8 mouse cellular contexts compared by ENCODE assay signal in the genomic region with DNA sequence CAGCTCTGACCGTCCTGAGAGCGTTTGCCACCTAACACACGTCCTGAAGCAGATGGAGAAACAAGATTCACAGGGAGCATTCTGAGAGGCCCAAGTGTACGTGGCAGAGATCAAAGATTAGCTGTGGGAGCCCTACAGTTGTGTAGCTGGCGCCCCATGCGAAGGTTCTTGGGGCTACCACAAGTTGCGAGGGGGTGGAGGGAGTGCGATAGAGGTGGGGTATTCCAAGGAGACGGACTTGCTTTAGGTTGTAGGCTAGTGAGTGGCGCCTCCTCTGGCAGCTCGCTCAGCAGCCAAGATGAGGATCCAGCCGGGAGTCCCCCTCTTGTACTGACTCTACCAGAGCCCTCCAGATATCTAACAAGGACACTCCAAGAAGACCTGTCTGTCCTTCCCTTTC. TPM values are rescaled to one million over a fixed set of nuclear protein-coding genes. Genes with fewer than 3 reads are reported as not detected.
DNase-seq lines count a peak whose midpoint lies in the region; ATAC-seq and TF ChIP-seq lines count a peak whose summit lies in the region.

No protein-coding gene starts in this region.

- no peak overlapping the region for H3K9ac ChIP-seq in hindbrain, postnatal 0 days (replicated peaks; ENCODE audit: low read length)

- H3K4me3 ChIP-seq in layer of hippocampus, adult 2 months, result no peak overlapping the region
- peak overlapping the region; percentile 40 for H3K4me3 ChIP-seq in hindbrain, postnatal 0 days (ENCODE audit: low read length)

- WGBS in hindbrain, postnatal 0 days, result 4% methylated on average over 12 of the region's 12 CpGs

- ATAC-seq in hindbrain, postnatal 0 days, result no peak

- peak overlapping the region; percentile 65 for H3K4me2 ChIP-seq in hindbrain, postnatal 0 days (ENCODE audit: low read depth, low read length)

- H3K36me3 ChIP-seq in hindbrain, postnatal 0 days (ENCODE audit: insufficient read depth, low read length), result peaks cover 1% of the 10 kb centered on the region; the same call in 1 of the 2 replicates

- peaks cover 17% of the 10 kb centered on the region; the same call in 1 of the 2 replicates for H3K4me1 ChIP-seq in hindbrain, postnatal 0 days (ENCODE audit: insufficient read depth, low read length)

- DNase-seq in layer of hippocampus, adult 2 months (ENCODE audit: low spot score in 2 of 2), result no peak
- DNase-seq in layer of hippocampus, adult 18-20 months (ENCODE audit: low spot score in 2 of 2), result no peak
- DNase-seq in embryo, embryonic 10.5 days (ENCODE audit: low spot score), result peak; percentile 34
- no peak for DNase-seq in hindbrain, postnatal 0 days (ENCODE audit: low spot score)
- peak; percentile 53 for DNase-seq in naive thymus-derived CD4-positive, alpha-beta T cell, adult 2 months (ENCODE audit: low read depth)
- no peak for DNase-seq in urinary bladder, adult 2 months (ENCODE audit: low spot score)
- no peak for DNase-seq in adrenal gland, postnatal 36 days
- DNase-seq in frontal cortex, postnatal 10 days (ENCODE audit: low spot score in 2 of 2), result no peak

- peaks cover 46% of the 10 kb centered on the region for H3K27me3 ChIP-seq in hindbrain, postnatal 0 days (ENCODE audit: insufficient read depth, low read length)

- peak; percentile 51 for TF ChIP-seq CTCF in layer of hippocampus, adult 2 months (conservative IDR thresholded peaks at IDR 0.05)
- TF ChIP-seq CTCF in hindbrain, postnatal 0 days (IDR thresholded peaks at IDR 0.05; ENCODE audit: low read depth), result peak; percentile 49

- H3K27ac ChIP-seq in layer of hippocampus, adult 2 months, result no peak overlapping the region
- H3K27ac ChIP-seq in hindbrain, postnatal 0 days, result no peak overlapping the region

- H3K9me3 ChIP-seq in hindbrain, postnatal 0 days (ENCODE audit: low read length), result no peaks in the 10 kb centered on the region

RNA-seq across cellular contexts. Expression of a gene that starts 0.7 kb away (rescaled TPM):
- total RNA-seq in layer of hippocampus, adult 2 months (2021), result under 1 TPM; 0.23 to 0.32 TPM
- total RNA-seq in layer of hippocampus, adult 18-20 months (2021), result under 1 TPM; 0.30 to 0.52 TPM
- total RNA-seq in hindbrain, postnatal 0 days (2014; rRNA removed), result 1.2 and 2.0 TPM in 2 replicates
- 1.1 and 1.4 TPM in 2 replicates for polyA plus RNA-seq in hindbrain, postnatal 0 days (2015; fragmentation: Nextera tagmentation; extraction: Ambion mirVana)
- 0.04 and 0.11 TPM in 2 replicates for polyA plus RNA-seq in urinary bladder, adult 2 months (2012; rRNA removed)
- not detected for total RNA-seq in adrenal gland, postnatal 36 days (2021)

RNA-seq across cellular contexts. Expression of a gene that starts 5.6 kb away (rescaled TPM):
- total RNA-seq in layer of hippocampus, adult 2 months (2021), result 10 to 100 TPM; 46.2 to 48.3 TPM
- 10 to 100 TPM; 52.0 to 53.6 TPM for total RNA-seq in layer of hippocampus, adult 18-20 months (2021)
- total RNA-seq in hindbrain, postnatal 0 days (2014; rRNA removed), result 102 and 120 TPM in 2 replicates
- polyA plus RNA-seq in hindbrain, postnatal 0 days (2015; fragmentation: Nextera tagmentation; extraction: Ambion mirVana), result 69.4 and 72.1 TPM in 2 replicates
- polyA plus RNA-seq in urinary bladder, adult 2 months (2012; rRNA removed), result 12.8 and 13.0 TPM in 2 replicates
- total RNA-seq in adrenal gland, postnatal 36 days (2021), result 10 to 100 TPM in 1 of 2 experiments, 1 to 10 TPM in 1; 9.9 to 13.9 TPM

RNA-seq across cellular contexts. Expression of a gene that starts 20.2 kb away (rescaled TPM):
- total RNA-seq in layer of hippocampus, adult 2 months (2021), result 1 to 10 TPM; 3.4 to 3.5 TPM
- total RNA-seq in layer of hippocampus, adult 18-20 months (2021), result 1 to 10 TPM; 3.4 to 3.8 TPM
- 27.1 and 27.8 TPM in 2 replicates for total RNA-seq in hindbrain, postnatal 0 days (2014; rRNA removed)
- polyA plus RNA-seq in hindbrain, postnatal 0 days (2015; fragmentation: Nextera tagmentation; extraction: Ambion mirVana), result 19.5 and 20.1 TPM in 2 replicates
- polyA plus RNA-seq in urinary bladder, adult 2 months (2012; rRNA removed), result 10.4 and 15.3 TPM in 2 replicates
- total RNA-seq in adrenal gland, postnatal 36 days (2021), result 1 to 10 TPM; 4.0 to 5.6 TPM

RNA-seq across cellular contexts. Expression of a gene that starts 23.7 kb away (rescaled TPM):
- under 1 TPM; 0.25 to 0.64 TPM for total RNA-seq in layer of hippocampus, adult 2 months (2021)
- total RNA-seq in layer of hippocampus, adult 18-20 months (2021), result under 1 TPM in 1 of 2 experiments, not detected in 1; 0.33 TPM
- not detected in 2 replicates for total RNA-seq in hindbrain, postnatal 0 days (2014; rRNA removed)
- polyA plus RNA-seq in hindbrain, postnatal 0 days (2015; fragmentation: Nextera tagmentation; extraction: Ambion mirVana), result 0.19 and 0.26 TPM in 2 replicates
- 0.10 and 0.23 TPM in 2 replicates for polyA plus RNA-seq in urinary bladder, adult 2 months (2012; rRNA removed)
- 10 to 100 TPM in 1 of 2 experiments, 1 to 10 TPM in 1; 7.7 to 23.0 TPM for total RNA-seq in adrenal gland, postnatal 36 days (2021)

RNA-seq across cellular contexts. Expression of a gene that starts 25.1 kb away (rescaled TPM):
- 100 to 1,000 TPM; 310 to 345 TPM for total RNA-seq in layer of hippocampus, adult 2 months (2021)
- 100 to 1,000 TPM; 390 to 405 TPM for total RNA-seq in layer of hippocampus, adult 18-20 months (2021)
- total RNA-seq in hindbrain, postnatal 0 days (2014; rRNA removed), result 230 and 258 TPM in 2 replicates
- 165 and 183 TPM in 2 replicates for polyA plus RNA-seq in hindbrain, postnatal 0 days (2015; fragmentation: Nextera tagmentation; extraction: Ambion mirVana)
- 35.0 and 39.3 TPM in 2 replicates for polyA plus RNA-seq in urinary bladder, adult 2 months (2012; rRNA removed)
- 10 to 100 TPM; 60.2 to 61.4 TPM for total RNA-seq in adrenal gland, postnatal 36 days (2021)

Comparison
In these comparisons a context has a peak if more than half of its experiments do, and no peak if none do; other contexts are left out.
1. DNase-seq: peak in embryo, embryonic 10.5 days (single experiment) and naive thymus-derived CD4-positive, alpha-beta T cell, adult 2 months (single experiment); none in layer of hippocampus, adult 2 months (0 of 2), layer of hippocampus, adult 18-20 months (0 of 2), hindbrain, postnatal 0 days (single experiment), urinary bladder, adult 2 months (single experiment), adrenal gland, postnatal 36 days (0 of 2) and frontal cortex, postnatal 10 days (0 of 2).